Mouse (Mus musculus) layer of hippocampus, adult 8-10 months (tissue): ENCODE measurements around the gene Snrpa. TPM values are rescaled to one million over a fixed set of nuclear protein-coding genes. Genes with fewer than 3 reads are reported as not detected.
A peak's percentile ranks its signal among the peaks of the same experiment; 100 is the strongest.

Experiments used
- DNase-seq, 2 experiments: peaks; one replicate each; pipeline ENCODE4 v3.0.0; 2022; ENCODE audit warnings: low spot score in 2 of 2
- total RNA-seq, 4 experiments: library from RNA; stranded (reverse); gene quantifications; 2 replicates each; pipeline ENCODE4 v1.2.4; 2022

Gene Snrpa
- total RNA-seq, 4 experiments from 2014 or later: 82.0 to 108 (median 85.0) TPM

DNA sequence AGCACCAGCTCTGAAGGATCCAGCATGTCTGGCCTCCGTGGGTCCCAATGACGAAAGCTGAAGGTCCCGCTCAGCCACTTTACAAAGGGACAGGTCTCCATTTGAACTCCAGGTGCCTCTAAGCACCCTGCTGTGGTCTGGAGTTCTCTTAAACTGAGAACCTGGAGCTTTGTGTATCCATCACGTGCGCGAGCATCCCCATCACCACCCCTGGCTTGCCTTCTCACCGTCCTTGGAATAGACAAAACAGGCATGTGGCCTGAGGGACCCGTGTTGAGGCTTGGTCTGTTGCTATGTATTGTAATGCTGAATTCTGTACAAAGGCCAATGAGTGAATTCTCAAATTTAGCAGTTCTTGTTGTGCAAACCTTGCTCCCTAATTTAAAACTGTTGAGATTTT lies 2.7 kb upstream of the Snrpa start:
- DNase-seq: no peak

DNA sequence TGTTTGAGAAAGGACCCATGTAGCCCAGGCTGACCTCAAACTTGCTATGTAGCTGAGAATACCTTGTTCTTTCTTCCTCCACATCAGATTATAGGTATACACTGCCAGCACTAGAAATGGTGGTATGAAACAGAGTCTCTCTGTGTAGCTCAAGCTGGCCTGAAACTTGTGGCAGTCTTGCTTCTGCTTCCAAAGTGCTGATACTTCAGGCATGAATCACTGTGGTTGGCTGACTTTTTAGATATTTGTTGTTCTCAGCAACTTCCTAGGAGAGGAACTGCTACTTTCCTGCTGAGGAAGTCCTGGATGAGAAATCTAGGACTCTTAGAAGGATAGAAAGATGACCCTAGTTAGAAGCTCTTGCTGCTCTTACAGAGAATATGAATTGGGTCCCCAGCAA lies 2.3 kb upstream of the Snrpa start:
- DNase-seq: no peak

DNA sequence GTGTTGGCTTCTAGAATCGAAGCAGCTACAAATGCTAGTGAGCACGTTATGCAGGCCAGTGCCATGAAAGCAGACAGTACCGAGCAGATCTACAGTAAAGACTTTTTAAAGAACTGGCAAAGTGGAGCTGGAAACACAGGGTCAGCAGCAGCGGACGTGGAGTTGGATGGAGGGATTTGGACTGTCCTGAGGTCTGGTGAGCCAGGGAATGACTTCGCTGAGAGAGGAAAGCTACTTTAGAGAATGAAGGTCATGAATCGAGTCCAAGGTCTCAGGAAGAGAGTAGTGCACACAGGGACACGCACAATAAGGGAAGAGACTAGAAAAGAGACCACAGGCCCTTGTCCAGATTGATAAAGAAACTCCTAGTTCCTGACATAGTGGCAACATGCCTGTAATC lies 1.6 kb upstream of the Snrpa start:
- DNase-seq: no peak

DNA sequence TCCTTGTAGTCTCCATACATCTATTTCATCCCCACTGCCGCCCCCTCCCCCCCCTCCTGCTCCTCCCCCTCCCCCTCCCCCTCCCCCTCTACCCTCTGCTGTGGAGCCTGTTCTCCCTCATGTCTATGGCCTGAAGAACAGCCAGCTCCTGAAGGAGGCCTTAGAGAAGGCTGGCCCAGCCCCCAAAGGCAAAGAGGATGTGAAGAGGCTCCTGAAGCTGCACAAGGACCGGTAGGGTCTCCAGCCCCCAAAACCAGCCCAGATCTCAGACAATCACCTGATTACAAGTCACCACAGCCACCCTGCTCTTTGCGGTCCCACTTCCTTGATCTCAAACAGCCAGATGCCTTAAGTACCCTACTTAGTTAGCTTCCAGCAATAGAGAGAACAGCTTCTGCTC lies 1.1 kb upstream of the Snrpa start:
- DNase-seq: no peak

DNA sequence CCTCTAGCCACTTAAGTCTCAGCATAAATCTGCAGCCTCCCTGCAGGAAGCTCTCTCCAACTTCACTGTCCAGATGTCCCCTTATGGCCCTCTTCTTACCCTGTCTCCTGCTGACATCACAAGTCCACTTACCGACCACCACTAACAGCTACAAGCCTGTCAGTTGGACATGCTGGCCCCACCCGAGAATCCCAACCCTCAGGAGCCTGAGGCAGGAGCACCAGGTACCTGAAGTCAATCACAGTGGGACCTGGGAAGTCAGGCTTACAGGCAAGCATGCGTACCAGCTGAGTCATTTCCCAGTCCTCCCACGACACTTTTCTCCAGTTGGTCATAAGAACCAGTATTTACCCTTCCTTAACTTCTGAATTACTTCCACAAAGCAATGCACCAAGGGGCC lies 2.3 kb downstream of the Snrpa start:
- DNase-seq: no peak

DNA sequence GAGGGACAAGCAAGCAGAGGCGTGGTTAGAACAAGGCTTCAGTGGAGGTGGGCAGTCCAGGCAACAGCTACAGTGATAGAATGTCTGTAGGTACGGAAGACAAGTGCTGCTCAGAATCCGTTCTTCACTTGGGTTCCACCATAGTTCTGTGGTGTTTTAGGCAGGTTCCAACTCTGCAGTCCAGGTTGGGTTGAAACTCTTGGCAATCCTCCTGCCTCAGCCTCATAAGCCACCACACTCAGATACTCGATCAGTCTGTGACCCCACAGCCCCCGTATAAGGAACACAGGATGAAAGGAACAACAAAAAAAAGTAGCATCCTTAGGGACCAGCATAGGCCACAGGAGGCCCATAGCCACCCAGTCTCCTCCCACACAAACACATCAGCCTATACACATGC lies 3.6 kb downstream of the Snrpa start:
- no peak for DNase-seq

DNA sequence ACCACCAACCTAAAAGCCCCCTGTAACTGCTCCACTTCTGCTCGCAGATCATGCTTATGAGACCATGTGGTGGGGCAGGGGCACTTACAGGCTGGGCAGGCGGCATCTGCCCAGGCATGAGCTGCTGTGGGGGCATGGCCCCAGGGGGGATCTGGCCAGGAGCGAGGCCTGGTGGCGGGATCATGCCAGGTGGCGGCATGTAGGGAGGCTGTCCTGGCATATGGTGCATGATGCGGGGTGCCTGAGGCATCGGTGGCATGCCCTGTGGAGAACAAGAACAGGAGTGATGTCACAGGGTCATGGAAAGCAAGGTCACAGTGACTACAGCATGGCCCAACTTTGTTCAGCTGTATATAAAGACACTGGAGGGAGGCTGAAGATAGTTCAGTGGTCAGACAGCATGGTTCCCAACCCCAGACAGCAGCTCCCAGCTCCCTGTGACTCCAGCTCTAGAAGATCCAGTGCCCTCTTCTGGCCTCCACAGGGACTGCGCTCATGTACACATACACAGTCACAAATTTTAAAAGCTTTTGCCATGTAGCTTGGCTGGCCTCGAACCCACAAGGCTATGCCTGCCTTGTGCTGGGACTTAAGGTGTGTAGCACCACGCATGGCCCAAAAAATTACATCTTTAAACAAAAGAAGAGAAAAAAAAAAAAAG lies 6.7 kb downstream of the Snrpa start:
- no peak for DNase-seq

DNA sequence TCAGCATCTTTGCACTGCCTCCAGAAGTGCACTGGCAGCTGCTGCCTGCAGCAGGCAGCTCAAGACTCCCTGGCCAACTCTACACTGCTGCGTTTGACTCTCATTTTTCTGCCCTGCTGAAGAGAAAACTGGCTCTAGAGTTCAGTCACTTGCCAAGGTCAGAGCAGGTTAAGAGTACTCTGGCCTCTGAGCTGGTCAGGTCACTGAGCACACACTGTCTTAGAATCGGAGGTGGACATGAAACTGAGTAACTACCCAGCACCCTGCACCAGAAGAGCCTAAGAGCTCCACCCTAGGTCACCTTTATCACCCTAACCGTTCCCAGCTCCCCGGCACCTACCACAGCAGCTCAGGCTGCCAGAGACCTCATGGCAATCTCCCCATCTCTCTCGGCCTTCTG lies 10.1 kb downstream of the Snrpa start:
- DNase-seq: no peak

DNA sequence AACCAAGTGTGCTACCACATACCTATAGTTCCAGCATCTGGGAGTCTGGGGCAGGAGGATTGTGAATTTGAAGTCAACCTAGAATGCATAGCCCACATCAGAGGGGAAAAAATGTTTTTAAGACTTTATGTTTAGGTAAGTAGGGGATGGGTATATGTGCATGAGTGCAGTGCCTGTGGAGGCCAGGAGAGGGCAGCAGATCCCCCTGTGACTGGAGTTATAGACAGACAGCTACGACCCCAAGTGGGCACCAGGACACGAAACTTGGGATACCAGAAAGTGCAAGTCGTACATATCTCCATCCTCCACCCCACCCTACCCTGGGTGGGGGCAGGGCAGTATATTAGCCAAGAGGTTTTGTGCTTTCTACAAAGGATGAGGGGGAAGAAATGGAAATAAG lies 11.1 kb downstream of the Snrpa start:
- no peak for DNase-seq

DNA sequence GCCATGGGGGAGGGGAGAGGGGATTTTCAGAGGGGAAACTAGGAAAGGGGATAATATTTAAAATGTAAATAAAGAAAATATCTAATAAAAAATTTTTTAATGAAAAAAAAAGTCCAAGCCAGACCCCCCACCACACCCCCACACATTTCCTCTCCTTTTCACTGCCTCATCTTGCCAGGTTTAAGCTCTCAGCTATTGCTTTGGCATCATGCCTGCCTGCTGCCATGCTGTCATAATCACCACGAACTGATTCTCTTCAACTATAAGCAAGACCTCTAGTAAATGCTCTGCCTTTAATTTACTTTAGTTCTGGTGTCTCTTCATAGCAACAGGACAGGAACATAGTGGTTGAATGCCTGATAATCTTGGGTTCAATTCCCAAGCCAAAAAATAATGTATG lies 13.6 kb downstream of the Snrpa start:
- DNase-seq: no peak

DNA sequence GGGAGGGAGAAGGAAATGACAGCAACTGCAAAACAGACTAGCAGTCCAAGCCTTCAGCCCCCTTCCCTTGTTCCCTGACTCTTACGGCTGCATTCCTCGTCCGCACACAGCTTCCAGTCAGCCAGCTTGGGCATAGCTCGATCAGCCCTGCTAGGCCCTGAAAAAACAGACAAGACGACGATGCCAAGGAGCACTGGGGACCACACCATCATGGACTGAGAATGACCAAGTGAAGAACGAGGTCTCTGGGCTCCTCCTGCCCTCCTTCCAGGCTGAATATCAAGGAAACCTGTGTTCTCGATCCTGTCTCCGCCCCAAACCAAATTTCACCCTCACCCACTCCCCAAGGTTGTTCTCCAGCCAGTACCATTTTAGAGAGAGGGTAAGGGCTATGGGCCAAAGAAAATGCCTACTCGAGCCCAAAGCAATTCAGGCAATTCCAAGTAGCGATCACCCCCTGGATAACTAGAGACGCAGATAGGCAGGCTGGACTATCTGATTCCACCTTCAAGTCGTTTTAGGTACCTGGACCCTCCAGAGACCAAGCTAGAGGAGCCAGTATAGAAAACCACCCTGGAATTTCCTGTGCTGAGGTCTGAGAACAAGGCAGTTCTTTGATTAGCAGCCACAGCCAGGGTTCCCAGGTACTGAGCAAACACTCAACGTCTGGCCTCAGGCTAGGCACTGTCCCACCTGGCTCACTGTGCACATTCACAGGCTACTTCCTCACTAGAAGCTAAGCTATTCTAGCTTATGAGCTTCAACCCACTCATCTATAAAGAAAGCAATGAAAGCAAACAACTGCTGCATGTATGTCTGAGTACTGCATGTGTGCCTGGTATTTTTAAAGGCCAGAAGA lies 15.0 kb downstream of the Snrpa start, which contains the start of the genes Gm21983 and Mia:
TSS of gene Gm21983 (minus strand) at position 250 of the 859 bp plus-strand sequence.
TSS of gene Mia (minus strand) at position 321 of the 859 bp plus-strand sequence.
- no peak for DNase-seq

DNA sequence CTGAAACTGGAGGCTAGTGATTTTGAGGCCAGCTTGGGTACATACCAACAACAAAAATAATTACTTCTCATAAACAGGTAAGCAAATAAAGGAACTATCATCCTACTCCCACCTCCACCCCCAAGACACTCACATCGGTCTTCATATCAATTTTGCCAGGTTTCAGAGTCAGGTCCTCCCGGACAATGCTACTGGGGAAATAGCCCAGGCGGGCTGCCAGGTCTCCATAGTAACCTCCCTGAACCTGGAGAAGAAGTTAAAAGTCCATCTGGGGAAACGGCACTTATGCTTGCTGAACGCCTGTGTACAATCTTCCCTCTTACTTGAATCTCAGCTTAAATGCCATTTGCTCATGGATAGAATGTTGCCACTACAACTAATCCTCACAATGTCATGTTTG lies 16.0 kb downstream of the Snrpa start:
- no peak for DNase-seq

DNA sequence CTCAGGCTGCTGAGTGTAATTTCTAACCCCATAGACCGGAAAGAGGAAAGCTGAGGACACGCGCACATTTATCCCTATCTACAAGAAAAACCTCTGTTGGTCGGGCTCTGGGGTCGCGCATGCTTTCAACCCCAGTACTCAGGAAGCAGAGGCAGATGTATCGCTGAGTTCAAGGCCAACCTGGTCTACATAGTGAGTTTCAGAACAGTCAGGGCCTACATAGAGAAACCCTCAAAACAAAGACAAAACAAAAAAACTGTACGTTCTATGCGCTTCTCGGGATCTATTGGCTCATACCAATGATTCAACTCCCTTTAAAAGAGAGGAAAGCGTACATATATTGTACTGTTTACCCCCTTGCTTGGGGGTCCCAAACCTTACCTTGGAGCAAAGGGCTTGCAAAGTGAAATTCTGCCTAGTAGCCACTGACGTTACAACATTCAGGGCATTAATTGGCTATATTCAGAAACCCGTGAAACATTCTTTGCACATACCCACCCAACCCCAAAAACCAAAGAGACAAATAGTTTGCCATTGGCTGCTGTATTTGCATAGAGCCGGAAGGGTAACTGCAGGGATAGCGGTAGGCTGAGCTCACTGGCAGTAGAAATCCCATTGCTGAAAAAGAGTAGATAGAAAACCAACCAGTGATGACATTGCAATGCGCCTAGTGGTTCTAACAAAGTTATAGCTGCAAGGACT lies 16.7 kb downstream of the Snrpa start:
- DNase-seq: no peak

DNA sequence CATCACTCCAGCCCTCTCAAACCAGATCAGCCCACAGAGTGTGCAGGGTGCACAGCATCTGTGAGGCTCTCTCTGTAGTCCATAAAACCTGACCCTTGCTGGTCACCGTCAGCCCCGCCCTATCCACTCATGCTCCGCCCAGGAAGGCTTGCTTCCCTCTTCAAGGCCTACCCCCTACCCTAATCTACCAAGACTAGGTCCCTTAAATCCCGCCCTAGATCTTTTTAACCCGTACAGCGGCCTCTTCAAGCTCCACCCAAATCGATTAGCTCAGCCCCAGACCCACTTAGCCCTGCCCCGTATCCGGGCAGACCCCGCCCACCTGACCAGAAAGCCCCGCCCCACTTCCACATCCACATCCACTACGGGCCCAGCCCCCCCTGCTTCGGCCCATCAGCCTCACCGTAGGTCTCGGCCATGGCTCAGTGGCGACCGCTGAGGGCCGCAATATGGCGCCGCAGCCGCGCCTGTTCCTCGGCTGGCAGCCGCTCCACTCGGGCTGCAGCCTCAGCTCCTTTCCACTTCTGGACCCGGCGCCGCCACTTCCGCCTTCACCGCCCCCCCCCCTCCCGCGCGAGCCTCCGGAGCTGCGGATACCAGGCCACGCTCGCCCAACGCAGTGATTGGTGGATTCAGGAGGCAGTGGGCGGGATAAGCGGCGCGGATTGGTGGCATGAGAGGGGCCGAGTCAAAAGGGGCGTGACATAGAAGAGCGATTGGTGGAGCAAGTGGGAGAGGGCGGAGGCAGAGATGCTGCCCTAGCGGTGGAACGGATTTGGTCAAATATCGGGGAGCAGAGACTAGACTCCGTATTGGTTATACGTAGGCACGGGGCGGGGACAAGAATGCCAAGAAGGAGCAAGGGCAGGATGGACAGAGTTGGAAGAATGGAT lies 17.5 kb downstream of the Snrpa start, which contains the start of gene Rab4b:
TSS of gene Rab4b (minus strand) at position 573 of the 893 bp plus-strand sequence.
- DNase-seq: peak; percentile 100

DNA sequence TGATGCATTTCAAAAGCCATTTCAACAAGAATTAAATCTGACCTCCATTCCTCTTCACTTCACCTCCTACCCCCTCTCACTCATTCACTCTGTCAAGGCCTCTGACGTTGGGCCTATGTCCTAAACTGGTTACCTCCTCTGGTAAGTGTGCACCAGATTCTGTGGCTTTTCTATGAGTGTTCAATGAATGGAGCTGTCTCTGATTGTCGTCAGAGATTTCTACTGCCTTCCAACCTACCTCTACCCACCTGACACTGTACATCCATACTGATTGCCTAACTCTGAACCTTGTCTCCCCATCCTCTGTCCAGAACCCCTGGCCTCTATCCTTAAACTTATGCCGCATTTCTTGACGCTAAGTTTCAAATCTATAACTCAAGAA lies 18.1 kb downstream of the Snrpa start:
- DNase-seq: no peak

DNA sequence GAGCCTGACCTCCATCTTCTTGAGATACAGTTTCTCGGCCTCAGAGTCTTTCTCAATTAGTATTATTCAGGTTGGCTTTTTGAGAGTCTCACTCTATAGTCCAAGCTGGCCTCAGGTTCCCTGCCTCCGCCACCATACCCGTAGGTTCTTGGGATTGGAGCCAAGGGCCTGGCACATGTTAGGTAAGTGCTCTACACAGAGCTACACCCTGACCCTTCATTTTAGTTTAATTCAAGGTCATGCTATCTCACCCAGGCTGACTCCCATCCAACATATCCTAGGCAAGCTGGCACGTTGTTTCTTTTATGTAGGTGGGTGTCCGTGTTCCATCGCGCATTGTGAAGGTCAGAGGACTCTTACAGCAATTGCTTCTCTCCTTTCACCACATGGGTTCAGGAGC lies 21.2 kb downstream of the Snrpa start:
- no peak for DNase-seq

DNA sequence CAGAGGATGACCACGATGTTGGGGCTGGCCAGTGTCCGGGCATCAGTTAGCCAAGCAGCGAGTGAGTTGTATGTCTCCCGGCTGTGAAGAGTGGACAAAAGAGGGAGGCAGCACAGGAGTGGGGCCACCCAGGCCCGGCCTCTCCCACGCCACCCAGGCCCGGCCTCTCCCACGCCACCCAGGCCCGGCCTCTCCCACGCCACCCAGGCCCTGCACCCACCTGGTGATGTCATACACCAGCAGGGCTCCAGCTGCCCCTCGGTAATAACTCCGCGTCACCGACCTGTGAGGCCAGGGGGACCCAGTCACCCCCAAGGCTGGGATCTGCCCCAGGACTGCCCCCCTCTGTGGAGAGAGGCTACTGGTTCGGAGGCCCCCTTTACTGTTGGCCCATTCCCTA lies 21.6 kb downstream of the Snrpa start:
- DNase-seq: no peak

DNA sequence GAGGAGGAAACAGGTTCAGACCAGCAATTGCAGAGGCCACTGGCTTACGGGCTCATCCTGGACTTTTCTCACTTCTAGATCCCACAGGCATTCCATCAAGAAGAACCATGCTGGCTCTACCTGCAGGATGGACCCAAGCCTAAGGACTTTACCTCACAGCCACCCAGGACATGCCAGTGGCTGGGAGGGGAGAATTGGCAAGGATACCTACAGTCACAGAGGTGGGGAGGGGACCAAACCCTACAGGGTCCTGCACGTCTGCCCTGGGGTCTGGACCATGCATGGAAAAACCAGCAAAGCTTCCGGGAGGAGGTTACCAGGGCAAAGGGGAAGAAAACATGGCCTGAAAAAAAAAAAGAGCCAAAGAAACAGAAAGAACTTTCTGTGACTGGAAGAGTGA lies 25.1 kb downstream of the Snrpa start:
- no peak for DNase-seq

DNA sequence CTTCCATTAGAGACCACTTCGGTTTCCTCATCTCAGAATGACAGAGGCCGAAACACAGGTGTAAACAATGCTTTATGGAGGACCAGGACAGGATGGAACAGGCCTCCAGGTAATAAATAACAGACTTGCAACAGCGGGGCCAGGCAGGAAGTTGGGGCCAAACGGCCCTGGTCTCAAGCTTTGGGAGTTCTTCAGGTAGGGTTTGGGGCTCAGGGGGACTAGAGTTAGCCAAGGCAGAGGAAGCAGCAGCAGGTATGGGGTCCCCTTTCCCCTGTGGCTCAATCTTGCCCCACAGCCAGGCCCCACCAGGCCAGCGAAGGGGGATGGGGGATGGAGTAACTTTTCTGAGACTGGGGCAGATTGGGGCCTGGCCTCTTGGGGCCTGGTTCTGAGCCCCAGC lies 27.7 kb downstream of the Snrpa start:
- DNase-seq: no peak

DNA sequence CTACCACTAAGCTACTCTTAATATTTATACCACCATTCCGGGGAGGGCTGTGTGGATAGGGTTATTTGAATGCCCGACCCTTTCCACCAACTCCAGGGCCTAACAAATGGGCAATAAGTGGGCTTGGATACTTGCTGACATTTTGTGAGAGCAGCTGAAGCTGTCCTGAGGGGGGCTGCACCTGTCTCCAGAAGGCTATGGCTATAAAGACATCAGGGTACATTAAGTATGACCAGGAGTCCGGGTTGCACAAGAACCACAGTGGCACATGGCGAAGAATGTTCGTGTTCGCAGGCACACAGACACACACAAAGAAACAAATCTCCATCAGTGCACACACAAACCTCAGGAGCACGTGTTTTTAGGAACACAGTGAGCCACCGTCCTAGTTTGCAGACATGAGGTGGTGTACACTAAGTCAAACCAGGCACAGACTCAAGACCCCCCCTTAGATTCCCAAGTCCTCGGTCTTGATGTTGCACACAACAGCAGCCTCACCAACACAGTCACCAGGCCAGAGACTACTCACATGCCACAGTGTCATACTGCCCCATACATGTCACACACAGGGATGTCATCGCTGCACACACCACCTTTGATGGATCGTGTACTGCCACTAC lies 28.5 kb downstream of the Snrpa start:
- DNase-seq: no peak
